Mouse (Mus musculus) forebrain, embryonic 11.5 days (tissue): ENCODE measurements around the gene Egln3. TPM values are rescaled to one million over a fixed set of nuclear protein-coding genes. Genes with fewer than 3 reads are reported as not detected.
A peak's percentile ranks its signal among the peaks of the same experiment; 100 is the strongest.

ENCODE experiments used
- ATAC-seq: fragments of 200-750 bp; cut with Nextera tagmentation; replicated peaks from 2 replicates; pipeline ENCODE4 v1.8.0; 2017; ENCODE audit warnings: moderate TSS enrichment; ENCODE audit not compliant: low FRiP score
- DNase-seq: peaks from one replicate; pipeline ENCODE4 v3.0.0-alpha.2; 2017; ENCODE audit warnings: low spot score
- H3K27ac ChIP-seq: fragments of 300-500 bp; sonication (generic); 2 replicates; pipeline ENCODE4 v1.5.1; 2014; ENCODE audit warnings: low read depth, low read length
- H3K27me3 ChIP-seq: fragments of 300-500 bp; sonication (generic); 2 replicates; pipeline ENCODE4 v1.6.1; 2014; ENCODE audit warnings: mild to moderate bottlenecking, low read length, mixed read lengths; ENCODE audit not compliant: control insufficient read depth, insufficient read depth
- H3K36me3 ChIP-seq: fragments of 300-500 bp; sonication (generic); 2 replicates; pipeline ENCODE4 v1.6.1; 2014; ENCODE audit warnings: mild to moderate bottlenecking, low read length, moderate library complexity, mixed read lengths; ENCODE audit not compliant: control insufficient read depth, insufficient read depth
- H3K4me1 ChIP-seq: fragments of 300-500 bp; sonication (generic); replicated peaks from 2 replicates; pipeline ENCODE4 v1.6.1; 2014; ENCODE audit warnings: low read length, mixed read lengths; ENCODE audit not compliant: control insufficient read depth, insufficient read depth
- H3K4me2 ChIP-seq: fragments of 300-500 bp; sonication (generic); 2 replicates; pipeline ENCODE4 v1.6.1; 2014; ENCODE audit warnings: low read depth, mild to moderate bottlenecking, low read length, moderate library complexity, mixed read lengths; ENCODE audit not compliant: severe bottlenecking
- H3K4me3 ChIP-seq: fragments of 300-500 bp; sonication (generic); 2 replicates; pipeline ENCODE4 v1.5.1; 2014; ENCODE audit warnings: low read depth, low read length
- H3K9ac ChIP-seq: fragments of 300-500 bp; sonication (generic); 2 replicates; pipeline ENCODE4 v1.6.1; 2014; ENCODE audit warnings: low read length
- H3K9me3 ChIP-seq: fragments of 300-500 bp; sonication (generic); 2 replicates; pipeline ENCODE4 v1.6.1; 2016; ENCODE audit warnings: low read length, mixed read lengths; ENCODE audit not compliant: control insufficient read depth
- WGBS: fragments of 180-500 bp; shearing (Covaris S2); extraction: QIAGEN DNeasy Blood & Tissue Kit; methylation state at CpG from one replicate; pipeline ENCODE4 v1.1.7; 2014; 5-methylcytosine and 5-hydroxymethylcytosine counted together
- polyA plus RNA-seq: library from polyadenylated mRNA; unstranded; fragments of >200 nt; fragmentation: Nextera tagmentation; extraction: Ambion mirVana; gene quantifications from 2 replicates; pipeline ENCODE4 v1.2.1, GENCODE M21; 2014

The Egln3 gene
- polyA plus RNA-seq, 1 experiment from 2014 or later = 4.1 TPM

DNA sequence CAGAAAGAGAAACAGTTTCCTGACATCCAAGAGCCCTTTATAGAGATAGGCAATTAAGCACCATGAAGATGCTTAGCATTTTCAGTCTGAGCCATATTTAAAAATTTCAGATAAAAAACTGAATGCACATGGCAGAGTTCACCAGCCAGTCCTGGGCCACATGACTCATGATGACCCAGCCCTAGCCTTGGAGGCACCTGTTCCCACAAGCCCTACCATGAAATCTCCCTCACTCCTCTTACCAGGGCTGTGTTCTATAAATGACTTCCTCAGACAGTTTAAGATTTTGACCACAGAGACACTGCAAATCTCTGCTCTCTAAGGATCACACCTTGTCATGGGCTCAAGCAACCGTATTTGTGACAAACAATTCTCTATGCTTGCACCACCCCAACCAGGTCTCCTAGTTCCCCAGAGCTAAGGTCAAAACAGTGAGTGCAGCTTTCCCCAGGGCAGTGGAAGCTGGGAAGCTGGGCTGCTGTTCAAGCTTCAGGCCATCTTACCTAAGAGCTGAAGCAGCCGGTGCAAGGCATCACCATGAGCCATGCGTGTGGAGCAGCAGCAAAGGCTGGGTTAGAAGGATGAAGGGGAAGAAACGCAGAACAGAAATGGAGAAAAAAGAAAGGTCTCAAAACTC, 5.3 kb downstream of the Egln3 start:
- H3K4me1 ChIP-seq = peaks cover 12% of the 10 kb centered on the region
- H3K9me3 ChIP-seq = no peaks in the 10 kb centered on the region
- no peak for ATAC-seq
- H3K36me3 ChIP-seq = no peaks in the 10 kb centered on the region
- no peak overlapping the region for H3K4me2 ChIP-seq
- no peak for DNase-seq
- no peak overlapping the region for H3K4me3 ChIP-seq
- H3K27me3 ChIP-seq = 0 out of 2 replicates have a peak, but pooled peaks cover 1% of the 10 kb centered on the region
- WGBS = 89% methylated on average over 4 of the region's 4 CpGs
- H3K9ac ChIP-seq = no peak overlapping the region
- no peak overlapping the region for H3K27ac ChIP-seq

DNA sequence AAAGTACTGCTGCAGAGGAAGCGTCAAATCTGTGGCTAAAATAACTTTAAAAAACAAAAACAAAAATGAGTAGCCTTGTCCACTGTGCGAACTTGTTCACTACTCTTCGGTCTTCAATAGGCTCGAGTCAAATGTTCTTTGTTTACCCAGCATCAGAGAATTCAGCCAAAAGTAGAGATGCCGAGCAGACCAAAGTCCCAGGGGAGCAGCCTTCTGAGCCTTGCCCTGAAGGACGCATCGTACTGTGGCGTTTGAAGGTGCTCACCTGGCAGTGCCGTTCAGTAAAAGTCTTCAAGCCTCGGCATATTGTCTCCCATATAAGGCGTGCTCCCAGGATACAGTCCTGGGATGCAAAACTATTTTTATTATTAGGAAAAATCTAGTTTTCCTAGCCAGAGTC, 5.8 kb downstream of the Egln3 start:
- Histone ChIP-seq H3K4me2 (no peak overlapping the region), H3K9me3 (no peaks in the 10 kb centered on the region), H3K4me1 (peaks cover 12% of the 10 kb centered on the region), H3K4me3 (no peak overlapping the region), H3K27ac (no peak overlapping the region), H3K27me3 (no peaks in the 10 kb centered on the region), H3K9ac (no peak overlapping the region), H3K36me3 (no peaks in the 10 kb centered on the region)
- no peak for DNase-seq
- ATAC-seq = no peak
- 79% methylated on average over 11 of the region's 11 CpGs for WGBS

DNA sequence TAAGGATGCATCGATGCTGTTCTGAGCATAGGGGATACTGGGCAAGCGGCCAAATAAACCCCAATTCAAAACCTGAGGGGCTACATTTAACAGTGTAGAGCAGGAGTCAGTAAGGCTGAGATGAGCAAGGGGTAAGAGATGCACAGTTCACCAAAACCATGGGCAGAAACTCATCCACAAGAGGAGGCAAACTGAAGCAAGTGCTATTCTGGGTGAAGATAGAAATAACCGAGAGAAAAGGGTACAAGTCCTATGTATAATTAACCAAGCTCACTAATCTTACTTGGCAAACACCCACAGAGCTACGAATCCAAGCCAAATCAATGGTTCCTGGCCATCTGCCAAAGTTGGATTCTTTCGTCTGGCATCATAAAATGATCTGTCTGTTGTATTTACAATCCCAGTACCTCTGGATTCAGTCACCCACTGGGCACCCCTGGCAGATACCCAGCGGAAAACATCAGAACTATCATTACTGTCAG, 6.3 kb downstream of the Egln3 start:
- DNase-seq (no peak), ATAC-seq (no peak)
- Histone ChIP-seq H3K4me1 (peaks cover 11% of the 10 kb centered on the region), H3K9me3 (no peaks in the 10 kb centered on the region), H3K27me3 (no peaks in the 10 kb centered on the region), H3K27ac (no peak overlapping the region), H3K4me2 (no peak overlapping the region), H3K4me3 (no peak overlapping the region), H3K9ac (no peak overlapping the region), H3K36me3 (no peaks in the 10 kb centered on the region)
- 72% methylated on average over 6 of the region's 6 CpGs for WGBS

DNA sequence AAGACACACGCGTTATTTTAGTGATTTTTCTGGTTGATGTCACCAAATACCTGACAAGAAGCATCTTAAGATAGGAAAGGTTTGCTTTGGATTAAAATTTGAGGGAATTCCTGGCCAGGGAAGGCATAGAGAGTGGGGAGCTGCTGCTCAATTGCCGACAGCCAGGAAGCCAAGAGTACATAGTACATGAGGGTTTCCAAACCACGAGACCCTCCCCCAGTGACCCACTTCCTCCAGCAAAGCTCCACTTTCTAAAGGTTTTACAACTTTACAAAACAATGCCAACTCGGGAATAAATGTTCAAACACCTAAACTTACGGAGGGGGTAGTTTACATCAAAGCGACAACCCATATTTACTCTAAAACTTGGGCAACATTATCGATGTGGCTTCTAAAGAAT, 6.8 kb downstream of the Egln3 start:
- DNase-seq (no peak), ATAC-seq (no peak)
- Histone ChIP-seq H3K4me1 (peaks cover 13% of the 10 kb centered on the region), H3K36me3 (no peaks in the 10 kb centered on the region), H3K4me3 (no peak overlapping the region), H3K27me3 (no peaks in the 10 kb centered on the region), H3K27ac (no peak overlapping the region), H3K4me2 (no peak overlapping the region), H3K9me3 (no peaks in the 10 kb centered on the region), H3K9ac (no peak overlapping the region)
- 83% methylated on average over 8 of the region's 8 CpGs for whole genome bisulfite sequencing

DNA sequence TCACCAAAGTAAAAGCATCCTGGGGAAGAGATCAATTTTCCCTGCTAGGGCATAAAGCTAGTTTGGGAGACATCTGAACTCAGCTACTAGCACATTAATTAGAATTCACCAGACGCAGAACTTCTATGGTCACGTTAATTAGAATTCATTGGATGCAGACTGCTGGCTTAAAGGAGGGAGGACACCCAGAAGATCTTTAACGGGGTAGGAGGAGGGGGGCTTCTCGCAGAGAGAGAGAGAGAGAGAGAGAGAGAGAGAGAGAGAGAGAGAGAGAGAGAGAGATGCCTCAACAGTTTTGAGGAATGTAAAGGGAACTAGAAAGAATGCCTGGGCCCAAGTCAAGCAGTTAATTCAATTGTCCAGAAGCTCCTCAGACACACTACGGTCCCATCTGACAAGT, 9.5 kb downstream of the Egln3 start:
- DNase-seq (no peak), ATAC-seq (no peak)
- Histone ChIP-seq H3K27ac (no peak overlapping the region), H3K27me3 (no peaks in the 10 kb centered on the region), H3K9me3 (no peaks in the 10 kb centered on the region), H3K36me3 (no peaks in the 10 kb centered on the region), H3K4me3 (no peak overlapping the region), H3K4me2 (no peak overlapping the region), H3K4me1 (peaks cover 18% of the 10 kb centered on the region), H3K9ac (no peak overlapping the region)
- 12% methylated on average over 5 of the region's 5 CpGs for WGBS

DNA sequence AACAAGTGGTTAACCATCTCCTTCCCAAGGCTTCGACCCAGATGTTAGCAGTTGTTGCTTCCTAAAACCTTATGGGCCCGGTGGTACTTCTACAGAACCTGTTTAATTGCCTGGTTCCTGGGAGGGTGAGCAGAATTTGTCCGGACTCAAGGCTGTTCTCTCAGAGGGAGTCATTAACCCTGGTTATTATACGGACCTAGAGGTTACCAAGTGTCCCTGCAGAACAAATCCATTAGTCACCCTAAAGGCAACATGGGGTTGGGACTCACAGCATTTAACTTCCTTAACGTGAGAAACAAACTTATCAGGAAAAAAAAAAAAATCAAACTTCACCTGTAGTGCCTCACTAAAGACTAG, 11.4 kb downstream of the Egln3 start:
- peaks cover 18% of the 10 kb centered on the region for H3K4me1 ChIP-seq
- under 1% methylated on average over 5 of the region's 5 CpGs for WGBS
- DNase-seq = no peak

DNA sequence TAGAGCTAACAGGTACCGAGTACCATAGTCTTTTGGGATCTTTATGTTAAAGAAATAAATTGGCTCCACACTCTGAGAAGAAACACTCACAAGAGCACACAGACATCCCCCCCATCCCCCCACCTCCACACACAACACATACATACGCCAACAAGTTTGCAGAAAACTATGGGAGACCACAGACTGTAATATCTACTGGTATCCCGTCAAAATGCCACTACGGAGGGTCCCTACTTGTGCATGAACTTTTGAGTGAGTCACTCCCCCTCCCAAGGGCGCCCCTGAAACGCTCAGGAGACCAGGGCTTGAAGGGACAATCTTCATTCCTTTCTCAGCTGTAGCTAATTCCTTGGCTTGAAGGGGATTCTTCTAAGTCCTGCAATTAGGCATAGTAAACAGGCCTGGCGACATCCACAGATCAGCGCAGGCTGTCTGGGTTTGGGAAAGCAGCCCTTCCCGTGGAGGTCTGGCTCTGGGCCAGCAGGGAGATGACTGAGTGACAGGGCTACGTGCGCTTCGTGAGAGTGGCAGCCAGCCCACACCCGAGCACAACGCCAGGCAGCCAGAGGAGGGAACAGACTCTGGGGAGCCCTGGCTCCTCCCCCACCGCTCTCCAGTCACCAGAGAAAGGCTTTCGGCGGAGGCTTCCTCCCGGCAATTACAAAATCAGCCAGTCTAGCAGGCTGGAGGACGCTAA, 11.9 kb downstream of the Egln3 start:
- H3K27me3 ChIP-seq = no peaks in the 10 kb centered on the region
- H3K9me3 ChIP-seq = no peaks in the 10 kb centered on the region
- no peaks in the 10 kb centered on the region for H3K36me3 ChIP-seq
- DNase-seq (peak; percentile 97), ATAC-seq (peak; percentile 98)
- 2% methylated on average over 19 of the region's 19 CpGs for WGBS
- no peak overlapping the region for H3K4me3 ChIP-seq
- peak overlapping the region; percentile 46; the same call in 1 of the 2 replicates for H3K4me2 ChIP-seq
- H3K9ac ChIP-seq = peak overlapping the region; percentile 32; the same call in 1 of the 2 replicates
- H3K27ac ChIP-seq = peak overlapping the region; percentile 83
- H3K4me1 ChIP-seq = peaks cover 18% of the 10 kb centered on the region

More for the DNA sequence above, 11.4 kb downstream of the Egln3 start:
- 0 out of 2 replicates have a peak, but pooled peaks have one; percentile 20 for ATAC-seq
- Histone ChIP-seq H3K4me3 (no peak overlapping the region), H3K4me2 (peak overlapping the region; percentile 46; the same call in 1 of the 2 replicates), H3K36me3 (no peaks in the 10 kb centered on the region), H3K9me3 (no peaks in the 10 kb centered on the region), H3K9ac (no peak overlapping the region), H3K27ac (peak overlapping the region; percentile 73), H3K27me3 (no peaks in the 10 kb centered on the region)

DNA sequence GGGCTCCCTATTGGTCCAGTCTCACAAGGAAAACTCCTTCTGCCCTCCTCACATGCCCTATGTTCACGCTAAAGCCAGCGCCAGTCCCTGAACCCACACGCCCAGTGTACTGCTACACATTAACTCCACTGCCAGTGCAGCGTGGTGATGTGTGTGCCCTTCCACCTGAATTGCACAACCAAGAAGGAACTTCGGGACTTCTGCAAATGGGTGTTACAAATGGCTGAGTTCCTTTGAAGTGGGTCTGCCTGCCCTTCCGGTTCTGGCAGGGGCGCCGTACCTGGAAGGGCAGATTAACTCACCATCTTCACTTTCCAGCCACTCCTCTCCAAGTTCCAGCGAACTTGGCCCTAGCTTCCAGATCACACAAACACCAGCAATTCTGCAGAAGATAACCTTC, 12.5 kb downstream of the Egln3 start:
- peak overlapping the region; percentile 46; the same call in 1 of the 2 replicates for H3K4me2 ChIP-seq
- 40% methylated on average over 9 of the region's 9 CpGs for WGBS
- H3K4me1 ChIP-seq = peaks cover 18% of the 10 kb centered on the region
- ATAC-seq (no peak), DNase-seq (no peak)
- no peak overlapping the region for H3K4me3 ChIP-seq
- no peaks in the 10 kb centered on the region for H3K27me3 ChIP-seq
- no peak overlapping the region; the same call in 1 of the 2 replicates for H3K9ac ChIP-seq
- H3K27ac ChIP-seq = peak overlapping the region; percentile 83
- H3K9me3 ChIP-seq = no peaks in the 10 kb centered on the region
- H3K36me3 ChIP-seq = no peaks in the 10 kb centered on the region
